Mouse (Mus musculus): ENCODE data around the gene Nrxn2. TPM values are rescaled to one million over a fixed set of nuclear protein-coding genes. Genes with fewer than 3 reads are reported as not detected.

Nrxn2 gene
- polyA plus RNA-seq, 1 experiment from 2014 or later: 41.7 TPM

GRCm38 (mm10) chr19:6407109-6407508 is 11.4 kb upstream of the Nrxn2 start:
- no peaks in the 10 kb centered on the region for H3K9me3 ChIP-seq (replicated peaks; ENCODE audit: control insufficient read depth, low read length)
- ATAC-seq: no peak

GRCm38 (mm10) chr19:6407816-6408510 is 10.6 kb upstream of the Nrxn2 start:
- H3K9ac ChIP-seq (ENCODE audit: low read length): no peak overlapping the region
- H3K27ac ChIP-seq (ENCODE audit: low read depth, low read length): no peak overlapping the region
- WGBS: 46% methylated on average over 16 of the region's 16 CpGs
- DNase-seq (ENCODE audit: low spot score) (no peak), ATAC-seq (no peak)
- no peaks in the 10 kb centered on the region for H3K9me3 ChIP-seq (replicated peaks; ENCODE audit: control insufficient read depth, low read length)
- H3K36me3 ChIP-seq (ENCODE audit: control insufficient read depth, insufficient read depth, low read length): no peaks in the 10 kb centered on the region
- H3K4me3 ChIP-seq (ENCODE audit: low read depth, low read length): no peak overlapping the region
- H3K27me3 ChIP-seq (replicated peaks; ENCODE audit: control insufficient read depth, insufficient read depth, low read length): no peaks in the 10 kb centered on the region
- no peaks in the 10 kb centered on the region for H3K4me1 ChIP-seq (ENCODE audit: control insufficient read depth, insufficient read depth, low read length)
- H3K4me2 ChIP-seq (ENCODE audit: low read length): no peak overlapping the region

More at GRCm38 (mm10) chr19:6407109-6407508, 11.4 kb upstream of the Nrxn2 start:
- Histone ChIP-seq H3K27ac (ENCODE audit: low read depth, low read length) (no peak overlapping the region), H3K36me3 (ENCODE audit: control insufficient read depth, insufficient read depth, low read length) (no peaks in the 10 kb centered on the region), H3K4me2 (ENCODE audit: low read length) (no peak overlapping the region), H3K4me3 (ENCODE audit: low read depth, low read length) (no peak overlapping the region), H3K27me3 (replicated peaks; ENCODE audit: control insufficient read depth, insufficient read depth, low read length) (0 out of 2 replicates have a peak, but pooled peaks cover under 1% of the 10 kb centered on the region), H3K4me1 (ENCODE audit: control insufficient read depth, insufficient read depth, low read length) (no peaks in the 10 kb centered on the region), H3K9ac (ENCODE audit: low read length) (no peak overlapping the region)
- DNase-seq (ENCODE audit: low spot score): no peak
- 87% methylated on average over 8 of the region's 8 CpGs for WGBS

GRCm38 (mm10) chr19:6408749-6409148 is 9.8 kb upstream of the Nrxn2 start:
- H3K4me2 ChIP-seq (ENCODE audit: low read length): no peak overlapping the region
- H3K9ac ChIP-seq (ENCODE audit: low read length): no peak overlapping the region
- no peaks in the 10 kb centered on the region for H3K36me3 ChIP-seq (ENCODE audit: control insufficient read depth, insufficient read depth, low read length)
- no peak for ATAC-seq
- 80% methylated on average over 8 of the region's 8 CpGs for WGBS
- no peak for DNase-seq (ENCODE audit: low spot score)
- H3K4me1 ChIP-seq (ENCODE audit: control insufficient read depth, insufficient read depth, low read length): no peaks in the 10 kb centered on the region
- no peak overlapping the region for H3K27ac ChIP-seq (ENCODE audit: low read depth, low read length)
- no peaks in the 10 kb centered on the region for H3K27me3 ChIP-seq (replicated peaks; ENCODE audit: control insufficient read depth, insufficient read depth, low read length)
- no peak overlapping the region for H3K4me3 ChIP-seq (ENCODE audit: low read depth, low read length)
- no peaks in the 10 kb centered on the region for H3K9me3 ChIP-seq (replicated peaks; ENCODE audit: control insufficient read depth, low read length)

GRCm38 (mm10) chr19:6409176-6409575 is 9.4 kb upstream of the Nrxn2 start:
- DNase-seq (ENCODE audit: low spot score) (no peak), ATAC-seq (no peak)
- WGBS: 75% methylated on average over 5 of the region's 5 CpGs

DNA sequence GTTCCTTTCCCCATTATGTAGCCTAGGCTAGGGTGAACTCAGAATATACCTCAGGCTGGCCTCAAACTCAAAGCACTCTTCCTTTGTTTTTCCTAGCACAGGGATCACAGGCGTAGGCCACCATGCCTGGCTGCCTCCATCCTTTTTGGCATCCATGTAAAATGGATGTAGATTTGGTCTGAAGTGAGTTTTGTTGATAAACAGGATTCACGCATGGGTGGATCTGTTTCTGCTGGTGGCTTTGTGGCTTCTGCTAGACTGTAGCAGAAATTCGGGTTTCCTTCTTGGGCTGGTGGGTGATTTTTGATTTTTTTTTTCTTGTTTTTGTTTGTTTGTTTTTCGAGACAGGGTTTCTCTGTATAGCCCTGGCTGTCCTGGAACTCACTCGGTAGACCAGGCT is 8.6 kb upstream of the Nrxn2 start:
- no peak overlapping the region for H3K9ac ChIP-seq (ENCODE audit: low read length)
- WGBS: 87% methylated on average over 5 of the region's 5 CpGs
- no peak overlapping the region for H3K27ac ChIP-seq (ENCODE audit: low read depth, low read length)
- no peaks in the 10 kb centered on the region for H3K9me3 ChIP-seq (replicated peaks; ENCODE audit: control insufficient read depth, low read length)
- no peaks in the 10 kb centered on the region for H3K27me3 ChIP-seq (replicated peaks; ENCODE audit: control insufficient read depth, insufficient read depth, low read length)
- no peak for DNase-seq (ENCODE audit: low spot score)
- H3K4me2 ChIP-seq (ENCODE audit: low read length): no peak overlapping the region
- no peak overlapping the region for H3K4me3 ChIP-seq (ENCODE audit: low read depth, low read length)
- no peaks in the 10 kb centered on the region for H3K4me1 ChIP-seq (ENCODE audit: control insufficient read depth, insufficient read depth, low read length)
- no peaks in the 10 kb centered on the region for H3K36me3 ChIP-seq (ENCODE audit: control insufficient read depth, insufficient read depth, low read length)
- ATAC-seq: no peak

More at GRCm38 (mm10) chr19:6409176-6409575, 9.4 kb upstream of the Nrxn2 start:
- no peaks in the 10 kb centered on the region for H3K4me1 ChIP-seq (ENCODE audit: control insufficient read depth, insufficient read depth, low read length)
- H3K27me3 ChIP-seq (replicated peaks; ENCODE audit: control insufficient read depth, insufficient read depth, low read length): no peaks in the 10 kb centered on the region
- H3K27ac ChIP-seq (ENCODE audit: low read depth, low read length): no peak overlapping the region
- H3K4me3 ChIP-seq (ENCODE audit: low read depth, low read length): no peak overlapping the region
- no peak overlapping the region for H3K4me2 ChIP-seq (ENCODE audit: low read length)
- no peaks in the 10 kb centered on the region for H3K36me3 ChIP-seq (ENCODE audit: control insufficient read depth, insufficient read depth, low read length)
- H3K9me3 ChIP-seq (replicated peaks; ENCODE audit: control insufficient read depth, low read length): no peaks in the 10 kb centered on the region
- H3K9ac ChIP-seq (ENCODE audit: low read length): no peak overlapping the region

- H3K27ac ChIP-seq (ENCODE audit: low read depth, low read length): no peak overlapping the region
- WGBS: 80% methylated on average over 14 of the region's 14 CpGs
- H3K4me3 ChIP-seq (ENCODE audit: low read depth, low read length): no peak overlapping the region
- no peaks in the 10 kb centered on the region for H3K9me3 ChIP-seq (replicated peaks; ENCODE audit: control insufficient read depth, low read length)
- H3K9ac ChIP-seq (ENCODE audit: low read length): no peak overlapping the region
- H3K4me2 ChIP-seq (ENCODE audit: low read length): no peak overlapping the region
- no peak for ATAC-seq
- no peaks in the 10 kb centered on the region for H3K36me3 ChIP-seq (ENCODE audit: control insufficient read depth, insufficient read depth, low read length)
- H3K27me3 ChIP-seq (replicated peaks; ENCODE audit: control insufficient read depth, insufficient read depth, low read length): no peaks in the 10 kb centered on the region
- DNase-seq (ENCODE audit: low spot score): no peak
- peaks cover 24% of the 10 kb centered on the region for H3K4me1 ChIP-seq (ENCODE audit: control insufficient read depth, insufficient read depth, low read length)
Observed at GRCm38 (mm10) chr19:6412798-6413197, 5.7 kb upstream of the Nrxn2 start.

- ATAC-seq: no peak
- peak overlapping the region; percentile 9; the same call in 1 of the 2 replicates for H3K9ac ChIP-seq (ENCODE audit: low read length)
- peaks cover 36% of the 10 kb centered on the region for H3K4me1 ChIP-seq (ENCODE audit: control insufficient read depth, insufficient read depth, low read length)
- no peak overlapping the region for H3K4me3 ChIP-seq (ENCODE audit: low read depth, low read length)
- DNase-seq (ENCODE audit: low spot score): no peak
- H3K27ac ChIP-seq (ENCODE audit: low read depth, low read length): peak overlapping the region; percentile 79; the same call in 1 of the 2 replicates
- WGBS: 66% methylated on average over 6 of the region's 6 CpGs
- H3K9me3 ChIP-seq (replicated peaks; ENCODE audit: control insufficient read depth, low read length): no peaks in the 10 kb centered on the region
- H3K36me3 ChIP-seq (ENCODE audit: control insufficient read depth, insufficient read depth, low read length): no peaks in the 10 kb centered on the region
- H3K4me2 ChIP-seq (ENCODE audit: low read length): 0 out of 2 replicates have a peak overlapping the region, but pooled peaks have one; percentile 18
- no peaks in the 10 kb centered on the region for H3K27me3 ChIP-seq (replicated peaks; ENCODE audit: control insufficient read depth, insufficient read depth, low read length)
Observed at GRCm38 (mm10) chr19:6415454-6415853, 3.1 kb upstream of the Nrxn2 start.

GRCm38 (mm10) chr19:6416124-6416770 is 2.3 kb upstream of the Nrxn2 start:
- Histone ChIP-seq H3K36me3 (ENCODE audit: control insufficient read depth, insufficient read depth, low read length) (no peaks in the 10 kb centered on the region), H3K4me1 (ENCODE audit: control insufficient read depth, insufficient read depth, low read length) (peaks cover 44% of the 10 kb centered on the region), H3K4me2 (ENCODE audit: low read length) (peak overlapping the region; percentile 18; the same call in 1 of the 2 replicates), H3K27ac (ENCODE audit: low read depth, low read length) (peak overlapping the region; percentile 79), H3K4me3 (ENCODE audit: low read depth, low read length) (no peak overlapping the region), H3K27me3 (replicated peaks; ENCODE audit: control insufficient read depth, insufficient read depth, low read length) (no peaks in the 10 kb centered on the region), H3K9ac (ENCODE audit: low read length) (peak overlapping the region; percentile 10; the same call in 1 of the 2 replicates), H3K9me3 (replicated peaks; ENCODE audit: control insufficient read depth, low read length) (no peaks in the 10 kb centered on the region)
- ATAC-seq (peak; percentile 47), DNase-seq (ENCODE audit: low spot score) (peak; percentile 91)
- WGBS: 4% methylated on average over 9 of the region's 9 CpGs

Data from forebrain, embryonic 14.5 days (tissue).